Mouse (Mus musculus) hindbrain, embryonic 16.5 days (tissue): ENCODE data around the gene Tfip11. TPM values are rescaled to one million over a fixed set of nuclear protein-coding genes. Genes with fewer than 3 reads are reported as not detected.

Experiments
- ATAC-seq: fragments of 200-750 bp; cut with Nextera tagmentation; 2 replicates; pipeline ENCODE4 v1.8.0; 2017; ENCODE audit warnings: moderate TSS enrichment, moderate library complexity
- H3K27ac ChIP-seq: fragments of 300-500 bp; sonication (generic); 2 replicates; pipeline ENCODE4 v1.5.1; 2014; ENCODE audit warnings: low read depth, mild to moderate bottlenecking, control low read depth, low read length, moderate library complexity
- H3K27me3 ChIP-seq: fragments of 300-500 bp; sonication (generic); replicated peaks from 2 replicates; pipeline ENCODE4 v1.6.1; 2014; ENCODE audit warnings: low read length; ENCODE audit not compliant: control insufficient read depth, insufficient read depth
- H3K36me3 ChIP-seq: fragments of 300-500 bp; sonication (generic); 2 replicates; pipeline ENCODE4 v1.6.1; 2014; ENCODE audit warnings: mild to moderate bottlenecking, low read length, moderate library complexity, mixed read lengths; ENCODE audit not compliant: control insufficient read depth, insufficient read depth
- H3K4me1 ChIP-seq: fragments of 300-500 bp; sonication (generic); 2 replicates; pipeline ENCODE4 v1.6.1; 2014; ENCODE audit warnings: low read depth, low read length; ENCODE audit not compliant: control insufficient read depth, insufficient read depth
- H3K4me2 ChIP-seq: fragments of 300-500 bp; sonication (generic); 2 replicates; pipeline ENCODE4 v1.6.1; 2014; ENCODE audit warnings: mild to moderate bottlenecking, low read length, control low read depth, moderate library complexity
- H3K4me3 ChIP-seq: fragments of 300-500 bp; sonication (generic); 2 replicates; pipeline ENCODE4 v1.5.1; 2014; ENCODE audit warnings: mild to moderate bottlenecking, low read length, control low read depth, moderate library complexity
- H3K9ac ChIP-seq: fragments of 300-500 bp; sonication (generic); 2 replicates; pipeline ENCODE4 v1.6.1; 2014; ENCODE audit warnings: low read depth, mild to moderate bottlenecking, control low read depth, low read length, moderate library complexity
- H3K9me3 ChIP-seq: fragments of 300-500 bp; sonication (generic); 2 replicates; pipeline ENCODE4 v1.6.1; 2014; ENCODE audit warnings: mild to moderate bottlenecking, low read length, moderate library complexity; ENCODE audit not compliant: control insufficient read depth
- WGBS: fragments of 180-500 bp; shearing (Covaris S2); extraction: QIAGEN DNeasy Blood & Tissue Kit; methylation state at CpG from one replicate; pipeline ENCODE4 v1.1.7; 2014; 5-methylcytosine and 5-hydroxymethylcytosine counted together
- polyA plus RNA-seq: library from polyadenylated mRNA; unstranded; fragments of >200 nt; fragmentation: Nextera tagmentation; extraction: Ambion mirVana; gene quantifications from 2 replicates; pipeline ENCODE4 v1.2.1, GENCODE M21; 2015

Tfip11 gene
- polyA plus RNA-seq, 1 experiment from 2014 or later, result 31.9 TPM

DNA sequence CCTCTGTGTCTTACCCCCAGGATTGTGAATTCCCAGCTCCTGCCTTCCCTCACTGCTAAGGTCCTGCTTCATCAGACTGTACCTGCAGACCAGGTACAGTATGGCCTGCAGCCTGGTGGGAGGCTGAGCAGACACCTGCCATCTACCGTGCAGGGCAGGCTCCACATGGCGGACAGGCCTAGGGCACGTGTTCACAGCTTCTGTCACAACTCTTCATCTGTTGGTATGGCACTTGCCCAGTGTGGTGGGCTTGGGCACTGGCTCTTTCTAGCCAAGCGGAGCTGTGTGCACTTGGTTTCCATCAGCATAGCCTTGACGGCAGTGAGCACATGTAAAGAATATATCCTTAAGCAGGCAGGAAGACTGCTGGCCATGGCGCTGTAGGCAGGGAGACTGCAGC, 40.7 kb downstream of the Tfip11 start:
- 92% methylated on average over 6 of the region's 6 CpGs for WGBS
- Histone ChIP-seq H3K4me2 (no peak overlapping the region), H3K9me3 (no peaks in the 10 kb centered on the region), H3K27ac (no peak overlapping the region), H3K4me1 (peaks cover 34% of the 10 kb centered on the region), H3K4me3 (no peak overlapping the region), H3K9ac (no peak overlapping the region), H3K27me3 (no peaks in the 10 kb centered on the region), H3K36me3 (peaks cover 20% of the 10 kb centered on the region)
- no peak for ATAC-seq

GRCm38 (mm10) chr5:112367338-112367737, 41.2 kb downstream of the Tfip11 start:
- WGBS, result 86% methylated on average over 4 of the region's 4 CpGs
- Histone ChIP-seq H3K4me1 (peaks cover 38% of the 10 kb centered on the region), H3K27me3 (no peaks in the 10 kb centered on the region), H3K27ac (no peak overlapping the region), H3K4me3 (no peak overlapping the region), H3K4me2 (no peak overlapping the region), H3K36me3 (peaks cover 17% of the 10 kb centered on the region; the same call in 1 of the 2 replicates), H3K9ac (no peak overlapping the region), H3K9me3 (no peaks in the 10 kb centered on the region)
- no peak for ATAC-seq

- Histone ChIP-seq H3K27ac (no peak overlapping the region), H3K27me3 (no peaks in the 10 kb centered on the region), H3K4me1 (peaks cover 43% of the 10 kb centered on the region), H3K4me2 (no peak overlapping the region), H3K9ac (no peak overlapping the region), H3K9me3 (no peaks in the 10 kb centered on the region), H3K4me3 (no peak overlapping the region), H3K36me3 (peaks cover 17% of the 10 kb centered on the region; the same call in 1 of the 2 replicates)
- no peak for ATAC-seq
- WGBS, result 83% methylated on average over 12 of the region's 12 CpGs
Observed at GRCm38 (mm10) chr5:112367929-112368328, 41.8 kb downstream of the Tfip11 start.

GRCm38 (mm10) chr5:112368666-112369065, 42.5 kb downstream of the Tfip11 start:
- no peak overlapping the region for H3K4me3 ChIP-seq
- no peaks in the 10 kb centered on the region for H3K27me3 ChIP-seq
- peaks cover 17% of the 10 kb centered on the region; the same call in 1 of the 2 replicates for H3K36me3 ChIP-seq
- peak overlapping the region; percentile 64 for H3K27ac ChIP-seq
- ATAC-seq, result 0 out of 2 replicates have a peak, but pooled peaks have one; percentile 12
- H3K9me3 ChIP-seq, result no peaks in the 10 kb centered on the region
- no peak overlapping the region for H3K4me2 ChIP-seq
- 0 out of 2 replicates have a peak overlapping the region, but pooled peaks have one; percentile 0 for H3K9ac ChIP-seq
- peaks cover 47% of the 10 kb centered on the region for H3K4me1 ChIP-seq
- WGBS, result 50% methylated on average over 10 of the region's 10 CpGs

DNA sequence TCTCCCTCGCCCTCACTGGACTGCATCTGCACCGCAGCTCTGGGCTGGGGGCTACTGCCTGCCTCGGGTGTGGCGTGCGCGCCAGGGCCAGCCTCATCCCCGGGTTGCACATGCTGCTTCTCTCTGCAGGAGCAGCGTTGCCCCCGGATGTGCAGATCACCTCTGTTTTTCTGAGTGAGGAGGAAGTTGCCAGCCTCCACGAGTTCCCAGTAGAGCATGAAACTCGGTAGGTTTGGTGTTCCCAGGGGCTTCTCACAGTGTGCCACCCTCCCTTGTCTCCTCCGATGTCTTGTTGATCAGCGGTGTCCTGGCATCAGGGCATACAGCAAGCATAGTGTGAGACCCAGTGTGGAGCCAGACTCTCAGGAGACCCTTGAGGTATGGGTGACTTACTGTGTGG, 43.2 kb downstream of the Tfip11 start:
- peaks cover 17% of the 10 kb centered on the region; the same call in 1 of the 2 replicates for H3K36me3 ChIP-seq
- 78% methylated on average over 13 of the region's 13 CpGs for WGBS
- no peak overlapping the region for H3K4me3 ChIP-seq
- no peak overlapping the region for H3K4me2 ChIP-seq
- peak overlapping the region; percentile 65 for H3K27ac ChIP-seq
- no peak for ATAC-seq
- no peaks in the 10 kb centered on the region for H3K27me3 ChIP-seq
- peak overlapping the region; percentile 41; the same call in 1 of the 2 replicates for H3K9ac ChIP-seq
- H3K9me3 ChIP-seq, result no peaks in the 10 kb centered on the region
- peaks cover 47% of the 10 kb centered on the region for H3K4me1 ChIP-seq

GRCm38 (mm10) chr5:112370236-112370813, 44.2 kb downstream of the Tfip11 start:
- Histone ChIP-seq H3K9ac (peak overlapping the region; percentile 41), H3K27ac (peak overlapping the region; percentile 89), H3K36me3 (peaks cover 19% of the 10 kb centered on the region), H3K4me2 (no peak overlapping the region), H3K4me1 (peaks cover 47% of the 10 kb centered on the region), H3K9me3 (no peaks in the 10 kb centered on the region), H3K4me3 (no peak overlapping the region), H3K27me3 (no peaks in the 10 kb centered on the region)
- no peak for ATAC-seq
- 65% methylated on average over 12 of the region's 12 CpGs for WGBS

DNA sequence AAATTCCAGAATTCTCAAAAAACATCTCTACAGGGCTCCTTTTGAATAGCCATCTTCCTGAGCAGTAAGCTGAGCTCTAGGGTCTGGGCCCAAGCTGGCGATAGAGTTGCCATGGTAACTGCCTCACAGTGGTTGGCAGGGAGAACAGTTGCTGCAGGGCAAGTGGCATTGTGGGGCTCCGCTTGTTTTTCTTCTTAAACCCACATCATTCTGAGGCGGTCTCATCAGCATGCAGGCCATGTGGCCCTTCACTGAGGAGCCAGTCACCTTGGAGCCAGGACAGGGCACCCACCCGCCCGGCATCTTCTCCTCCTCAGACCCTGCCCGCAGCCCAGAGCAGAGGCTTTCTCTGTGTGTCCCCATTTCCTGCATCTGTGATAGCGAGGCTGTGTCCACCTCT, 45.8 kb downstream of the Tfip11 start:
- Histone ChIP-seq H3K9me3 (no peaks in the 10 kb centered on the region), H3K4me1 (peaks cover 47% of the 10 kb centered on the region), H3K27ac (peak overlapping the region; percentile 89), H3K4me3 (no peak overlapping the region), H3K4me2 (peak overlapping the region; percentile 9; the same call in 1 of the 2 replicates), H3K36me3 (peaks cover 21% of the 10 kb centered on the region), H3K9ac (peak overlapping the region; percentile 31), H3K27me3 (no peaks in the 10 kb centered on the region)
- ATAC-seq, result peak; percentile 92
- 9% methylated on average over 7 of the region's 7 CpGs for WGBS

DNA sequence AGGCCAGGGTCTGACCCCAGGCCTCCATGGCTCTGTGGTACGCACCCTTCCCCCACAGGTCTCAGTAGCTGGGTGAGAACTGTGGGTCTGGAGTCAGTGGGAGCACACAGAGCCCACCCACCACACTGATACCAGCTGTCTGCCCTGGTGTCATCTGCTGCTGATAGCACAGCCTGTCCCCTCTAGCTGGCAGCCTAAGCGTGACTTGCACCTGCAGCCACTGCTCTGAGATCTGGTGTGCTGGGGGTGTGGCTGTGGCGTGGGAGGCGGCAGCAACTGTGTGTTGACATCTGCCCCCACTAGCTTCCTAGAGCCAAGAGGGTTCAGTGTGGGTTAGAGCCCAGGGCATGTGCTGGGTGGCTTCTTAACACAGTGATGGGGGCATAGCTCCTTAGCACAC, 50.0 kb downstream of the Tfip11 start:
- H3K4me1 ChIP-seq, result peaks cover 21% of the 10 kb centered on the region
- H3K27me3 ChIP-seq, result no peaks in the 10 kb centered on the region
- no peak for ATAC-seq
- peaks cover 21% of the 10 kb centered on the region for H3K36me3 ChIP-seq
- H3K4me2 ChIP-seq, result no peak overlapping the region
- H3K4me3 ChIP-seq, result no peak overlapping the region
- H3K27ac ChIP-seq, result no peak overlapping the region
- no peak overlapping the region for H3K9ac ChIP-seq
- no peaks in the 10 kb centered on the region for H3K9me3 ChIP-seq
- 79% methylated on average over 4 of the region's 4 CpGs for WGBS

- no peak overlapping the region for H3K4me2 ChIP-seq
- H3K9me3 ChIP-seq, result no peaks in the 10 kb centered on the region
- H3K27ac ChIP-seq, result no peak overlapping the region
- WGBS, result 100% methylated on average over 1 of the region's 1 CpGs
- peaks cover 21% of the 10 kb centered on the region for H3K36me3 ChIP-seq
- peaks cover 13% of the 10 kb centered on the region for H3K4me1 ChIP-seq
- no peak for ATAC-seq
- H3K4me3 ChIP-seq, result no peak overlapping the region
- no peaks in the 10 kb centered on the region for H3K27me3 ChIP-seq
- H3K9ac ChIP-seq, result no peak overlapping the region
Observed at GRCm38 (mm10) chr5:112377380-112377779, 51.2 kb downstream of the Tfip11 start.
